Mouse (Mus musculus) heart, postnatal 0 days (tissue): ENCODE measurements around the gene Ak9.

Experiments used
- CTCF ChIP-seq: IDR thresholded peaks from 2 replicates; pipeline ENCODE4 v1.5.1; 2016; ENCODE audit warnings: antibody characterized with exemption, control low read depth, low read depth
- EP300 ChIP-seq: IDR thresholded peaks from 2 replicates; pipeline ENCODE4 v1.6.1; 2016; ENCODE audit warnings: antibody characterized with exemption, low read depth

GRCm38 (mm10) chr10:41280796-41281195 is 23.0 kb upstream of the Ak9 start:
- TF ChIP-seq CTCF (no peak), EP300 (no peak)
